Mouse (Mus musculus) C2C12 (cell line): ENCODE measurements around the gene Kcnj11.

ENCODE experiments used
- CEBPB ChIP-seq: IDR thresholded peaks from one replicate; pipeline ENCODE4 v1.6.1; 2011; ENCODE audit warnings: low read depth, mild to moderate bottlenecking, control low read depth, moderate library complexity
- CTCF ChIP-seq: IDR thresholded peaks from one replicate; pipeline ENCODE4 v1.5.1; 2011; ENCODE audit not compliant: control insufficient read depth, insufficient read depth, insufficient read length
- FOSL1 ChIP-seq: IDR thresholded peaks from one replicate; pipeline ENCODE4 v1.8.0; 2011; ENCODE audit warnings: mild to moderate bottlenecking, low read length; ENCODE audit not compliant: poor library complexity, insufficient read depth, severe bottlenecking
- MAX ChIP-seq: IDR thresholded peaks from one replicate; pipeline ENCODE4 v1.6.1; 2011; ENCODE audit warnings: mild to moderate bottlenecking, control low read depth
- MYOD1 ChIP-seq: IDR thresholded peaks from one replicate; pipeline ENCODE4 v1.6.1; 2011; ENCODE audit warnings: low read depth; ENCODE audit not compliant: control insufficient read depth, insufficient read length
- MYOG ChIP-seq: IDR thresholded peaks from one replicate; pipeline ENCODE4 v1.6.1; 2011; ENCODE audit not compliant: control insufficient read depth, insufficient read length; ENCODE audit errors: extremely low read depth
- USF1 ChIP-seq: IDR thresholded peaks from one replicate; pipeline ENCODE4 v1.6.1; 2011; ENCODE audit warnings: low read depth, mild to moderate bottlenecking, control low read depth, moderate library complexity

DNA sequence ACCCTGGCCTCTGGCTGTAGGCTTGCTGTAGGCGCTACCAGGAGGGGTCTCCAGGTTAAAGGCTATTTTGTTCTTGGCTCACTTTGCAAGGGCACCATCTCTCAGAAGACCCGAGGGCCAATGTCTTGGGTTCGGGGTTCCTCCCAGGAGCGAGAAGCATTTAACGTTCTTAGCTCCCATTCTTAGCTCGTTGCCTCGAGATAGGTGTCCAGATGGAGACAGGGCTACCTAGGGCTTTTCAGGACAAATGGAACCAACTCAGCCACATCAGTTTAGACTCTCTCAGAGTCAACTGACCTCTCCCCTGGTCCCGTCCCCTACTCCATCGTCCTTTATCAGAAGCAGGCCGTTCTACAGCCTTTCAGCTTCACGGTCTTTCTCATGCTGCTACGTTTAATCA, 31.7 kb upstream of the Kcnj11 start:
- TF ChIP-seq USF1: no peak
- no peak for TF ChIP-seq CTCF
- no peak for TF ChIP-seq MAX
- TF ChIP-seq MYOG: no peak
- TF ChIP-seq CEBPB: no peak
- no peak for TF ChIP-seq FOSL1
- TF ChIP-seq MYOD1: no peak
